Mouse (Mus musculus) midbrain, embryonic 11.5 days (tissue): ENCODE results near the gene Atp2c2. TPM values are rescaled to one million over a fixed set of nuclear protein-coding genes. Genes with fewer than 3 reads are reported as not detected.

Experiments
- ATAC-seq: fragments of 200-750 bp; cut with Nextera tagmentation; 2 replicates; pipeline ENCODE4 v1.8.0; 2017; ENCODE audit warnings: moderate TSS enrichment, moderate library complexity; ENCODE audit not compliant: low FRiP score
- DNase-seq: peaks from one replicate; pipeline ENCODE4 v3.0.0; 2015; ENCODE audit warnings: low spot score; ENCODE audit errors: missing footprints
- H3K27ac ChIP-seq: fragments of 300-500 bp; sonication (generic); 2 replicates; pipeline ENCODE4 v1.5.1; 2014; ENCODE audit warnings: low read depth, low read length
- H3K27me3 ChIP-seq: fragments of 300-500 bp; sonication (generic); 2 replicates; pipeline ENCODE4 v1.6.1; 2014; ENCODE audit warnings: mild to moderate bottlenecking, low read length, moderate library complexity, mixed read lengths; ENCODE audit not compliant: control insufficient read depth, insufficient read depth
- H3K36me3 ChIP-seq: fragments of 300-500 bp; sonication (generic); 2 replicates; pipeline ENCODE4 v1.6.1; 2014; ENCODE audit warnings: mild to moderate bottlenecking, low read length, moderate library complexity, mixed read lengths; ENCODE audit not compliant: control insufficient read depth, insufficient read depth
- H3K4me1 ChIP-seq: fragments of 300-500 bp; sonication (generic); 2 replicates; pipeline ENCODE4 v1.6.1; 2014; ENCODE audit warnings: low read length; ENCODE audit not compliant: control insufficient read depth, insufficient read depth
- H3K4me2 ChIP-seq: fragments of 300-500 bp; sonication (generic); 2 replicates; pipeline ENCODE4 v1.6.1; 2014; ENCODE audit warnings: mild to moderate bottlenecking, moderate library complexity
- H3K4me3 ChIP-seq: fragments of 300-500 bp; sonication (generic); 2 replicates; pipeline ENCODE4 v1.5.1; 2014; ENCODE audit warnings: low read depth, low read length
- H3K9ac ChIP-seq: fragments of 300-500 bp; sonication (generic); 2 replicates; pipeline ENCODE4 v1.6.1; 2014; ENCODE audit warnings: low read length
- H3K9me3 ChIP-seq: fragments of 300-500 bp; sonication (generic); 2 replicates; pipeline ENCODE4 v1.6.1; 2016; ENCODE audit warnings: low read length; ENCODE audit not compliant: control insufficient read depth
- WGBS: fragments of 180-500 bp; shearing (Covaris S2); extraction: QIAGEN DNeasy Blood & Tissue Kit; methylation state at CpG from one replicate; pipeline ENCODE4 v1.1.7; 2014; 5-methylcytosine and 5-hydroxymethylcytosine counted together
- polyA plus RNA-seq: library from polyadenylated mRNA; unstranded; fragments of >200 nt; fragmentation: Nextera tagmentation; extraction: Ambion mirVana; gene quantifications from 2 replicates; pipeline ENCODE4 v1.2.1, GENCODE M21; 2014

Atp2c2 gene
- polyA plus RNA-seq, 1 experiment from 2014 or later: 0.33 TPM

- H3K9me3 ChIP-seq: no peaks in the 10 kb centered on the region
- H3K4me1 ChIP-seq: peaks cover 25% of the 10 kb centered on the region
- peak; percentile 81 for ATAC-seq
- no peak overlapping the region for H3K4me2 ChIP-seq
- WGBS: 7% methylated on average over 16 of the region's 16 CpGs
- DNase-seq: peak; percentile 97
- H3K27ac ChIP-seq: peak overlapping the region; percentile 84
- no peak overlapping the region for H3K4me3 ChIP-seq
- no peaks in the 10 kb centered on the region for H3K27me3 ChIP-seq
- H3K36me3 ChIP-seq: no peaks in the 10 kb centered on the region
- H3K9ac ChIP-seq: peak overlapping the region; percentile 31; the same call in 1 of the 2 replicates
Observed at GRCm38 (mm10) chr8:119791804-119792704, 92.2 kb downstream of the Atp2c2 start.

- no peak for DNase-seq
- WGBS: 53% methylated on average over 7 of the region's 7 CpGs
Observed at GRCm38 (mm10) chr8:119794689-119795088, 94.9 kb downstream of the Atp2c2 start.

GRCm38 (mm10) chr8:119795651-119796050, 95.8 kb downstream of the Atp2c2 start:
- Histone ChIP-seq H3K27me3 (no peaks in the 10 kb centered on the region), H3K36me3 (no peaks in the 10 kb centered on the region), H3K4me2 (no peak overlapping the region), H3K9ac (no peak overlapping the region), H3K27ac (no peak overlapping the region), H3K4me3 (no peak overlapping the region), H3K9me3 (no peaks in the 10 kb centered on the region), H3K4me1 (peaks cover 33% of the 10 kb centered on the region)
- no peak for DNase-seq
- ATAC-seq: no peak
- 84% methylated on average over 3 of the region's 3 CpGs for WGBS

More at GRCm38 (mm10) chr8:119794689-119795088, 94.9 kb downstream of the Atp2c2 start:
- no peak overlapping the region for H3K27ac ChIP-seq
- H3K4me2 ChIP-seq: no peak overlapping the region
- no peaks in the 10 kb centered on the region for H3K9me3 ChIP-seq
- H3K36me3 ChIP-seq: no peaks in the 10 kb centered on the region
- no peak for ATAC-seq
- H3K27me3 ChIP-seq: no peaks in the 10 kb centered on the region
- H3K4me1 ChIP-seq: peaks cover 32% of the 10 kb centered on the region
- H3K9ac ChIP-seq: no peak overlapping the region
- H3K4me3 ChIP-seq: no peak overlapping the region

- Histone ChIP-seq H3K9me3 (no peaks in the 10 kb centered on the region), H3K4me3 (no peak overlapping the region), H3K27me3 (no peaks in the 10 kb centered on the region), H3K27ac (peak overlapping the region; percentile 48), H3K4me1 (peaks cover 23% of the 10 kb centered on the region), H3K9ac (no peak overlapping the region), H3K36me3 (no peaks in the 10 kb centered on the region), H3K4me2 (peak overlapping the region; percentile 16; the same call in 1 of the 2 replicates)
- ATAC-seq (peak; percentile 66), DNase-seq (peak; percentile 96)
- WGBS: 10% methylated on average over 15 of the region's 15 CpGs
Observed at GRCm38 (mm10) chr8:119798170-119798964, 98.6 kb downstream of the Atp2c2 start.

GRCm38 (mm10) chr8:119798965-119799264, 99.1 kb downstream of the Atp2c2 start:
- no peaks in the 10 kb centered on the region for H3K36me3 ChIP-seq
- no peaks in the 10 kb centered on the region for H3K27me3 ChIP-seq
- H3K4me3 ChIP-seq: no peak overlapping the region
- no peaks in the 10 kb centered on the region for H3K9me3 ChIP-seq
- ATAC-seq (peak; percentile 23; the same call in 1 of the 2 replicates), DNase-seq (no peak)
- no peak overlapping the region for H3K4me2 ChIP-seq
- 51% methylated on average over 2 of the region's 2 CpGs for whole genome bisulfite sequencing
- H3K4me1 ChIP-seq: peaks cover 23% of the 10 kb centered on the region
- no peak overlapping the region for H3K27ac ChIP-seq
- H3K9ac ChIP-seq: no peak overlapping the region

- Histone ChIP-seq H3K4me1 (peaks cover 23% of the 10 kb centered on the region), H3K9ac (no peak overlapping the region), H3K9me3 (no peaks in the 10 kb centered on the region), H3K4me3 (no peak overlapping the region), H3K27ac (no peak overlapping the region; the same call in 1 of the 2 replicates), H3K4me2 (no peak overlapping the region), H3K27me3 (no peaks in the 10 kb centered on the region), H3K36me3 (no peaks in the 10 kb centered on the region)
- peak; percentile 34; the same call in 1 of the 2 replicates for ATAC-seq
- 2% methylated on average over 3 of the region's 4 CpGs for WGBS
- peak; percentile 88 for DNase-seq
Observed at GRCm38 (mm10) chr8:119801168-119801567, 101.4 kb downstream of the Atp2c2 start.

- no peak for ATAC-seq
- H3K4me1 ChIP-seq: peaks cover 23% of the 10 kb centered on the region
Observed at GRCm38 (mm10) chr8:119802592-119802991, 102.8 kb downstream of the Atp2c2 start.

GRCm38 (mm10) chr8:119805275-119805674, 105.5 kb downstream of the Atp2c2 start:
- no peak overlapping the region for H3K9ac ChIP-seq
- WGBS: 83% methylated on average over 8 of the region's 8 CpGs
- no peaks in the 10 kb centered on the region for H3K9me3 ChIP-seq
- no peak overlapping the region for H3K4me2 ChIP-seq
- peaks cover 16% of the 10 kb centered on the region for H3K4me1 ChIP-seq
- no peaks in the 10 kb centered on the region for H3K27me3 ChIP-seq
- DNase-seq: no peak
- no peak overlapping the region for H3K27ac ChIP-seq
- no peak overlapping the region for H3K4me3 ChIP-seq
- no peak for ATAC-seq
- no peaks in the 10 kb centered on the region for H3K36me3 ChIP-seq

More at GRCm38 (mm10) chr8:119802592-119802991, 102.8 kb downstream of the Atp2c2 start:
- Histone ChIP-seq H3K36me3 (no peaks in the 10 kb centered on the region), H3K27ac (no peak overlapping the region), H3K9ac (no peak overlapping the region), H3K27me3 (no peaks in the 10 kb centered on the region), H3K9me3 (no peaks in the 10 kb centered on the region), H3K4me2 (no peak overlapping the region), H3K4me3 (no peak overlapping the region)
- peak; percentile 85 for DNase-seq
- WGBS: 87% methylated on average over 1 of the region's 1 CpGs
